Mouse (Mus musculus) midbrain, embryonic 15.5 days (tissue): ENCODE results near the gene Tmc4. TPM values are rescaled to one million over a fixed set of nuclear protein-coding genes. Genes with fewer than 3 reads are reported as not detected.
A peak's percentile ranks its signal among the peaks of the same experiment; 100 is the strongest.

Experiments used
- ATAC-seq: fragments of 200-750 bp; cut with Nextera tagmentation; replicated peaks from 2 replicates; pipeline ENCODE4 v1.8.0; 2017; ENCODE audit warnings: moderate TSS enrichment
- H3K27ac ChIP-seq: fragments of 300-500 bp; sonication (generic); 2 replicates; pipeline ENCODE4 v1.5.1; 2015; ENCODE audit warnings: mild to moderate bottlenecking, inconsistent platforms
- H3K27me3 ChIP-seq: fragments of 300-500 bp; sonication (generic); replicated peaks from 2 replicates; pipeline ENCODE4 v1.6.1; 2015; ENCODE audit warnings: inconsistent platforms
- H3K36me3 ChIP-seq: fragments of 300-500 bp; sonication (generic); replicated peaks from 2 replicates; pipeline ENCODE4 v1.6.1; 2015; ENCODE audit warnings: inconsistent platforms
- H3K4me1 ChIP-seq: fragments of 300-500 bp; sonication (generic); 2 replicates; pipeline ENCODE4 v1.6.1; 2015; ENCODE audit warnings: inconsistent platforms
- H3K4me2 ChIP-seq: fragments of 300-500 bp; sonication (generic); 2 replicates; pipeline ENCODE4 v1.6.1; 2015; ENCODE audit warnings: inconsistent platforms, mild to moderate bottlenecking, moderate library complexity
- H3K4me3 ChIP-seq: fragments of 300-500 bp; sonication (generic); 2 replicates; pipeline ENCODE4 v1.5.1; 2015; ENCODE audit warnings: mild to moderate bottlenecking, inconsistent platforms
- H3K9ac ChIP-seq: fragments of 300-500 bp; sonication (generic); 2 replicates; pipeline ENCODE4 v1.6.1; 2015; ENCODE audit warnings: mild to moderate bottlenecking, inconsistent platforms
- H3K9me3 ChIP-seq: fragments of 300-500 bp; sonication (generic); 2 replicates; pipeline ENCODE4 v1.6.1; 2016; ENCODE audit warnings: inconsistent platforms
- WGBS: fragments of 180-500 bp; shearing (Covaris S2); methylation state at CpG from one replicate; pipeline ENCODE4 v1.1.7; 2015; ENCODE audit warnings: mixed read lengths; 5-methylcytosine and 5-hydroxymethylcytosine counted together
- polyA plus RNA-seq: library from polyadenylated mRNA; unstranded; fragments of >200 nt; fragmentation: Nextera tagmentation; extraction: Ambion mirVana; gene quantifications from 2 replicates; pipeline ENCODE4 v1.2.1, GENCODE M21; 2015

The Tmc4 gene
- polyA plus RNA-seq, 1 experiment from 2014 or later, result 6.2 TPM

DNA sequence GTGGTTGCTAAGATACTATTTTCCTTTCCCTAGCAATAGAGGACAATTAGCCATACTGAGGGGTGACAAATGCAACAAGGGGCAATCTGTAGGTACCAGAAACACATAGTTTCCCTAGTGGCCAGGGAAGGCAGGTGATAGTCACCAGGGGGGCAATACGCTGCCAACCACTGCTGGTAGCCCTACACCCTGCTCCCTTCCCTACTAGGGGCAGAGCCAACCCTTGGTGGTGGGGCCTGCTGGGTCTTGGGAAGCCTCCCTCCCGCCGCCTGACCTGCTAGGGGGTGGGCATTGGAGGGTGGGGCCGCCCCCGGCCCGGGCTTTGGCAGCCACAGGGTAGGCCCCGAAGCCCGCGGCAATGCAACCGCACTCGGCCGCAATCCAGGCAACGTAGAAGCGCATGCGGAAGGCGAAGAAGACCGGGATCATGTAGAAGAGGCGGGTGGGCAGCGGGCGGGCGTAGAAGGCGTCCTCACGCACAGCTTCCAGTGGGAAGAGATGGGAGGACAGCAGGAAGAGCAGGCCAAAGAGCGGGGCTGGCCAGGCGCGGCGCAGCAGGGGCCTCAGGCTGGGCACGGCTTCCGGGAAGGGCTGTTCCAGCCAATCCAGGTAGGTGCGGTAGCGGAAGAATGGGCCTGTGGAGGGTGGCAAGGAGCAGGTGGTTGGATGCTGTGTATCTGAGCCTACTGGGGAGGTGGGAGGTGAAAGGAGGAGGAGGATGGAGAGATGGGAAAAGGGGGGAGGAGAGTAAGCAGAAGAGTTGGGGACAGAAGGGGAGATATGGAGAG lies 8.2 kb upstream of the Tmc4 start:
- ATAC-seq, result 0 out of 2 replicates have a peak, but pooled peaks have one; percentile 34
- no peaks in the 10 kb centered on the region for H3K9me3 ChIP-seq
- 78% methylated on average over 31 of the region's 31 CpGs for WGBS
- H3K9ac ChIP-seq, result no peak overlapping the region
- no peaks in the 10 kb centered on the region for H3K27me3 ChIP-seq
- H3K27ac ChIP-seq, result peak overlapping the region; percentile 79
- no peak overlapping the region for H3K4me2 ChIP-seq
- peaks cover 24% of the 10 kb centered on the region for H3K4me1 ChIP-seq
- H3K36me3 ChIP-seq, result peaks cover 6% of the 10 kb centered on the region; the same call in 1 of the 2 replicates
- H3K4me3 ChIP-seq, result no peak overlapping the region

- Histone ChIP-seq H3K9ac (0 out of 2 replicates have a peak overlapping the region, but pooled peaks have one; percentile 11), H3K4me1 (peaks cover 24% of the 10 kb centered on the region), H3K4me3 (no peak overlapping the region)
Measured at GRCm38 (mm10) chr7:3684698-3685097, 7.3 kb upstream of the Tmc4 start.

DNA sequence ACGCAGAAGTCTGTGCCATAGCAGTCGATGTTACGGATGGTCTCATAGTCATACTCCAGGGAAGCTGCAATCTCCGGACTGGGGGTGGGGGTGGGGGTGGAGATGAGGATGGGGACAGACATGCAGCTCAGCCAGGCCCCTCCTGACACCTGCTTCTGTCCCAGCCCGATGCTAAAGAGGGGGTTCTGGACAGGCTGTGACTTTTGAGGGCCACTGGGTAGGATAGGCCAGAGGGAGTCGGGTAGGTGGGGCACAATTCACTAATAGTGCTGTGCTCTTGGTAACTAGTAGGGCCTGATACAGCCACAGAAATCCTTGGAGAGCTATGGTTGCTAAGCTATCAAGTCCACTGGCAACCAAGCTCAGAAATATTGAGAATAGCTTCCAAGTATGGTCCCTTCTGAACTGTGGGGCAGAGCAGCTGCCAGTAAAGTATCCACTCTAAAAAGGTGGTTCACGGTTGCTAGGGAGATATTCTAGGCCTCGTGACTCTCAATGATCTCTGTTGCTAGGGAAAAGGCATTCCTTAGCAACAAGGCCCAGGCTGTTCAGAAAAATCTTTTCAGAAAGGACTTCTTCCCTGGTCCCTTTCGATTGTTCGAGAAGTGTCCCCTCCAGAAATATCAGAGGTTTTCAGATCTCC lies 6.7 kb upstream of the Tmc4 start:
- 43% methylated on average over 10 of the region's 10 CpGs for WGBS
- H3K4me3 ChIP-seq, result no peak overlapping the region
- peak overlapping the region; percentile 11; the same call in 1 of the 2 replicates for H3K4me2 ChIP-seq
- H3K9ac ChIP-seq, result peak overlapping the region; percentile 11; the same call in 1 of the 2 replicates
- H3K9me3 ChIP-seq, result no peaks in the 10 kb centered on the region
- H3K36me3 ChIP-seq, result peaks cover 6% of the 10 kb centered on the region; the same call in 1 of the 2 replicates
- H3K27me3 ChIP-seq, result no peaks in the 10 kb centered on the region
- H3K4me1 ChIP-seq, result peaks cover 24% of the 10 kb centered on the region
- peak overlapping the region; percentile 79 for H3K27ac ChIP-seq
- ATAC-seq, result peak; percentile 87

More at GRCm38 (mm10) chr7:3684698-3685097, 7.3 kb upstream of the Tmc4 start:
- peak; percentile 51; the same call in 1 of the 2 replicates for ATAC-seq
- Histone ChIP-seq H3K9me3 (no peaks in the 10 kb centered on the region), H3K27me3 (no peaks in the 10 kb centered on the region), H3K36me3 (peaks cover 6% of the 10 kb centered on the region; the same call in 1 of the 2 replicates), H3K4me2 (no peak overlapping the region), H3K27ac (peak overlapping the region; percentile 79)
- 66% methylated on average over 8 of the region's 8 CpGs for WGBS

GRCm38 (mm10) chr7:3676371-3676770 lies 982 bp downstream of the Tmc4 start:
- 90% methylated on average over 12 of the region's 12 CpGs for WGBS
- ATAC-seq, result no peak
- H3K9ac ChIP-seq, result no peak overlapping the region

GRCm38 (mm10) chr7:3675228-3675548 lies 2.2 kb downstream of the Tmc4 start:
- Histone ChIP-seq H3K4me2 (no peak overlapping the region), H3K27ac (no peak overlapping the region), H3K36me3 (peaks cover 11% of the 10 kb centered on the region; the same call in 1 of the 2 replicates), H3K9me3 (no peaks in the 10 kb centered on the region), H3K4me3 (no peak overlapping the region), H3K4me1 (no peaks in the 10 kb centered on the region), H3K9ac (no peak overlapping the region), H3K27me3 (no peaks in the 10 kb centered on the region)
- ATAC-seq, result peak; percentile 47
- WGBS, result 82% methylated on average over 3 of the region's 3 CpGs

More at GRCm38 (mm10) chr7:3676371-3676770, 982 bp downstream of the Tmc4 start:
- H3K4me2 ChIP-seq, result no peak overlapping the region
- H3K4me1 ChIP-seq, result no peaks in the 10 kb centered on the region
- no peak overlapping the region for H3K4me3 ChIP-seq
- no peaks in the 10 kb centered on the region for H3K9me3 ChIP-seq
- no peak overlapping the region for H3K27ac ChIP-seq
- no peaks in the 10 kb centered on the region for H3K27me3 ChIP-seq
- peaks cover 11% of the 10 kb centered on the region; the same call in 1 of the 2 replicates for H3K36me3 ChIP-seq

DNA sequence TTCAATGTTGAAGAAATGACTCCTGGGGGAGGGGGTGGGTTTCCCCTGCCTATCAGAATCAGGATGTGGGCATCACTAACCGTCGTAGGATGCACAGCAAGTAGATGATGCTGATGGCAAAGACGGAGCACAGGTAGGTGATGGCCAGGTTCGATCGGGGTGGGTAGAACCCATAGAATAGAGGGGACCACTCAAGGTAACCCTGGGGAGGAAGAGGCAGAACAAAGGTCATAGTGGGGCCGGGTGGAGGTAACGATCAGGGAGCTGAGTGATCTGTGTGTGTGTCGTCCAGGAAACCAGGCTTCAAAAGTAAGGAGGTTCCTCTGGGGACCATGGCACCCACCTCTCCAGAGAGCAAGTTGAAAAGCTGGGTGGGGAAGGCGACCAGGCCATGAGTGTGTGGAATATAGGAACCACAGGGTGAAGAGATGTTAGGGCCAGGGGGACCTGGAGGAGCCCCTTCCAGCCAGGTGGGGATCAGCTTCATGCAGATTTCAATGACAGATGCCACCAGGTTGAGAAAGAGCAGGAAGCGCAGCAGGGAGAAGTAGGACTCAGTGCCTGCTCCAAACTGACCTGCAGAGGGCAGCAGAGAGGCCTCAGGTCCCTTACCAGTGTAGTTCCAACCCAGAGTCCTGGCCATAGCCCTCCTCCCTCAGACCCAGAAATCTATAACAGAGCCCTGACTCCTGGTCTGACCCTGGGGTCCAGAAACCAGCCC lies 2.7 kb downstream of the Tmc4 start:
- Histone ChIP-seq H3K36me3 (peaks cover 11% of the 10 kb centered on the region; the same call in 1 of the 2 replicates), H3K9ac (no peak overlapping the region), H3K4me1 (no peaks in the 10 kb centered on the region), H3K4me3 (no peak overlapping the region), H3K4me2 (no peak overlapping the region), H3K27me3 (no peaks in the 10 kb centered on the region), H3K27ac (no peak overlapping the region), H3K9me3 (no peaks in the 10 kb centered on the region)
- peak; percentile 88 for ATAC-seq
- 71% methylated on average over 10 of the region's 10 CpGs for WGBS

GRCm38 (mm10) chr7:3666921-3667391 lies 10.4 kb downstream of the Tmc4 start:
- ATAC-seq, result no peak
- no peak overlapping the region for H3K9ac ChIP-seq
- no peak overlapping the region for H3K4me2 ChIP-seq

DNA sequence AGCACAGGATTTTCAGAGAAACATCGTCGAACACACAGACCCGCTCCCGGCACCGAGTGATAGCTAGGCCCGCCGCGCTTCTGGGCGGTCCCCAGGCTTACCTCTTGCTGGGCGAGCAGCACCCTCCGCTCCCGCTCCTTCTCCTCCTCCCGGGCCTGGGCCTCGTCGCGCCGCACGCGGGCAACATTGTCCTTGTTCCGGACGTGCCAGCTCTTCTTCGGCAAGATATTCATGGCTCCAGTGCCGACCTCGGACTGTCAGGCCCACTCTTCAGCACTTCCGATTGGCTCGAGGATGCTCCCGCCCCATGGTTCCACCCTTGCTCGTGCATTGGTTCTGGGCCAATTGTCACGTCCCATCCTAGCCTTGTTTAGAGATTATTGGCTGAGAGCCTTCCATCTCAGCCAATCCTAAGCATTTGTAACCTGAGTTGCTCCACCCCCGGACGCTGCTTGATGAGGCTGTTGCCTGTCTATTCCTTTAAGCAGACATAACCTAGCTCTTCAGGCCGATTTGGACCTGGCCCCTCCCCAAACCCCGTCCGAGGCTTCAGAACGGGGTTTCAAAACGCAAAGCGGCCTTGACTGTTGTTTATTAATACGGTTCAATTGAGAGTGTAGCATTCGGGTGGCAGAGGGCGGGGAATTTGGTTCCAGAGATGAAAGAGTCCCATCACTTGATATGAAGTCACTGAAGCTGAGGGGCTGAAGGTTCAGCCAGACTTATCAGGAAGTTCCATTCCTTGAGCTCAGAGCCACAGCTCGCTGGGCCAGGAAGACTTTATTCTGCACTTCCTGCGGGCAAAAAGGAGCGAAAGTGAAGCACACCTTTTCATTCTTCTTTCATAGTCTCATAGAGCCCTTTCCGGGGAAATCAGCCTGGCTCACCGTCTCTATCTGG lies 11.9 kb downstream of the Tmc4 start, which contains the start of gene Leng1:
Leng1 (minus strand) TSS at position 626 of the 900 bp plus-strand sequence.
- Histone ChIP-seq H3K36me3 (peaks cover 21% of the 10 kb centered on the region; the same call in 1 of the 2 replicates), H3K27me3 (no peaks in the 10 kb centered on the region), H3K9ac (peak within 1 kb of the TSS; percentile 62), H3K4me2 (peak within 1 kb of the TSS; percentile 67), H3K27ac (peak within 1 kb of the TSS; percentile 80), H3K4me3 (peak within 1 kb of the TSS; percentile 75), H3K4me1 (peaks cover 22% of the 10 kb centered on the region), H3K9me3 (no peaks in the 10 kb centered on the region)
- ATAC-seq, result peak; percentile 99
- WGBS, result 4% methylated on average over 45 of the region's 45 CpGs

More at GRCm38 (mm10) chr7:3666921-3667391, 10.4 kb downstream of the Tmc4 start:
- Histone ChIP-seq H3K4me3 (no peak overlapping the region), H3K4me1 (peaks cover 22% of the 10 kb centered on the region), H3K9me3 (no peaks in the 10 kb centered on the region), H3K27ac (no peak overlapping the region), H3K27me3 (no peaks in the 10 kb centered on the region), H3K36me3 (peaks cover 9% of the 10 kb centered on the region; the same call in 1 of the 2 replicates)
- 25% methylated on average over 14 of the region's 14 CpGs for WGBS

DNA sequence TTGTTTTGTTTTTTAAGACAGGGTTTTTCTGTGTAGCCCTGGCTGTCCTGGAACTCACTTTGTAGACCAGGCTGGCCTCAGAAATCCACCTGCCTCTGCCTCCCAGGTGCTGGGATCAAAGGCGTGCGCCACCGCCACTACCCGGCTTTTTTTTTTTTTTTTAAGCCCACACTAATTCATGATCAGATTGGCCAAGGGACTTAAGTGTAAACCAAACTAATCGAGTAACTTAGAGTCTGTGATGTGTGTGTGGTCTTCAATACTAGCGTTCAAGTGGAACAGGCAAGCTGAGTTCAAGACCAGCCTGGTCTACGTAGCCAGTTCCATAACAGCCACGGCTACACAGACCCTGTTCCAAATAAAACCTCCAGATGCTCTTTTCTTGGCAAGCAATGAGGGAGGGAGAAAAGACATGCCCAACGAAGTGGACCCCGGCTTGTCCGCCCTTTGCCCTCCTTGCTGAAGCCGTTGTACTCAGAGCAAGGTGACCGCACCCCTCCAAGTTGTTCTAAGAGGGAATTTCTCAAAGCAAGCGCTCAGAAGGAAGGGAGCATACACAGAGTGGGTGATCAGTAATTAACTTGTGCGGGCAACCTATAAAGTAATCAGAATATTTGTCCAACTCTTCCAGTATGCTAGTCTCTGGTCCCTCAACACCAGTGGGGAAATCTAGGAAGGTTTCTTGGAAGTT lies 12.7 kb downstream of the Tmc4 start:
- Histone ChIP-seq H3K36me3 (peaks cover 29% of the 10 kb centered on the region), H3K9ac (peak overlapping the region; percentile 62), H3K27ac (peak overlapping the region; percentile 79), H3K4me1 (peaks cover 22% of the 10 kb centered on the region), H3K4me3 (peak overlapping the region; percentile 75), H3K4me2 (peak overlapping the region; percentile 67), H3K27me3 (no peaks in the 10 kb centered on the region), H3K9me3 (no peaks in the 10 kb centered on the region)
- ATAC-seq, result peak; percentile 28
- 30% methylated on average over 15 of the region's 15 CpGs for WGBS

GRCm38 (mm10) chr7:3658578-3658977 lies 18.8 kb downstream of the Tmc4 start:
- 95% methylated on average over 14 of the region's 14 CpGs for WGBS
- H3K9me3 ChIP-seq, result no peaks in the 10 kb centered on the region
- no peaks in the 10 kb centered on the region for H3K27me3 ChIP-seq
- ATAC-seq, result no peak
- H3K4me1 ChIP-seq, result peaks cover 3% of the 10 kb centered on the region
- no peak overlapping the region for H3K27ac ChIP-seq
- H3K36me3 ChIP-seq, result peaks cover 89% of the 10 kb centered on the region
- no peak overlapping the region for H3K4me2 ChIP-seq
- H3K4me3 ChIP-seq, result no peak overlapping the region
- no peak overlapping the region for H3K9ac ChIP-seq

DNA sequence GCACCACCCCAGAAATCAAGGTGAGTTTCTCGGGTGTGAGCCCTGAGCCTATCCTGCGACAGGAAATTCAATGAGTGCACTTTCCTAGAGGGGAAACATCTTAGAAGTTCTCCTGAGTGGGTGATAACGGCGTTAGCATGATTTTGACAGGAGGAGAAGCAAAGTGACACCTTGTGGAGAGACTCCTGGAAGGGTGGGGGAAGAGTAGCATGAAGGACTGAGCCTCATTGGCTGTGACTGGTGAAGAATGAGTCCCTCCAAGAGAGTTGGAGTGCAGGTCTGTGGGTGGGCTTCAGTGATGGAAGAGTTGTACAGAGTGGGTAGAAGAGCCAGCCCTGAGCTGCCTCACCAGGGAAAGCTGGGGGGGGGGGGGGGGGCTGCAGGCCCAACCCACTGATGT lies 20.4 kb downstream of the Tmc4 start:
- Histone ChIP-seq H3K4me3 (no peak overlapping the region), H3K27ac (no peak overlapping the region), H3K27me3 (no peaks in the 10 kb centered on the region), H3K9me3 (no peaks in the 10 kb centered on the region), H3K36me3 (peaks cover 94% of the 10 kb centered on the region), H3K9ac (no peak overlapping the region), H3K4me1 (no peaks in the 10 kb centered on the region), H3K4me2 (no peak overlapping the region)
- WGBS, result 91% methylated on average over 4 of the region's 4 CpGs
- no peak for ATAC-seq
